In the genomic region with DNA sequence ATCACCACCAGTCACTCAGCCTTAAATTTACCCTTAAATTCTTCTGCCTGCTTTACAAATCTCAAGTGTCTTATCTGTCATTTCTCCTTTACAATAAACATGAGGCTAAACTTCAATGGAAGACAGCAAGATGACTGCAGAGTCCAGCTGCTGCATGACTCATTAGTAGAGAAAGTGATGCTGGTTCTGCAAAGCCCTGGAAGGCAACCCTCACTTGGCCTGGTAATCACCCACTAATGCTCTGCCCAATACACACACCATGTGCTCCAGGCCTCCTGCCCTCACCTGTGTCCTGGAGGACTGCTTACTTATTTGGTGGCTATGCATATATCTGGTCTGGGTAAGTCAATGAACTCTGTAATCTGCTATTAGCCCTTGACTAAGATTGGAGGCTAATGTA, we compare ENCODE assay signal across 17 mouse cellular contexts.
"Had no signal": no experiment of that assay in that cellular context is flagged by ENCODE, and none has a peak within 500 bp of the region (broad histone marks: within the 10 kb centered on the region; RNA-seq: fewer than 3 reads in every experiment).

No protein-coding gene starts in this region.

- DNase-seq: lung, adult 18-20 months; lung, embryonic 14.5 days; lung, postnatal 10 days; lung, postnatal 4 days; midbrain, embryonic 14.5 days; retina, postnatal 1 day; right cerebral cortex, adult 18-20 months; right cerebral cortex, postnatal 25 days; right cerebral cortex, postnatal 4 days; spleen, adult 18-20 months; thymus, adult 2 months; thymus, postnatal 25 days; thymus, postnatal 4 days had no signal

- H3K4me3 ChIP-seq: midbrain, embryonic 12.5 days; neural tube, embryonic 12.5 days had no signal

- H3K27me3 ChIP-seq: midbrain, embryonic 12.5 days; neural tube, embryonic 12.5 days had no signal

- H3K4me2 ChIP-seq: lung, embryonic 14.5 days; midbrain, embryonic 12.5 days; neural tube, embryonic 12.5 days had no signal

- H3K9ac ChIP-seq: liver, embryonic 14.5 days; lung, embryonic 14.5 days; midbrain, embryonic 12.5 days; neural tube, embryonic 12.5 days had no signal

- H3K9me3 ChIP-seq: midbrain, embryonic 12.5 days; neural tube, embryonic 12.5 days had no signal

- H3K36me3 ChIP-seq: midbrain, embryonic 12.5 days; neural tube, embryonic 12.5 days had no signal

- H3K27ac ChIP-seq: liver, embryonic 14.5 days; midbrain, embryonic 12.5 days; neural tube, embryonic 12.5 days had no signal

- ATAC-seq: midbrain, embryonic 16.5 days had no signal
